Mouse (Mus musculus): Measurements from ENCODE around the gene Cbx1. TPM values are rescaled to one million over a fixed set of nuclear protein-coding genes. Genes with fewer than 3 reads are reported as not detected.

Gene Cbx1
- polyA plus RNA-seq, 1 experiment, result 43.8 TPM

DNA sequence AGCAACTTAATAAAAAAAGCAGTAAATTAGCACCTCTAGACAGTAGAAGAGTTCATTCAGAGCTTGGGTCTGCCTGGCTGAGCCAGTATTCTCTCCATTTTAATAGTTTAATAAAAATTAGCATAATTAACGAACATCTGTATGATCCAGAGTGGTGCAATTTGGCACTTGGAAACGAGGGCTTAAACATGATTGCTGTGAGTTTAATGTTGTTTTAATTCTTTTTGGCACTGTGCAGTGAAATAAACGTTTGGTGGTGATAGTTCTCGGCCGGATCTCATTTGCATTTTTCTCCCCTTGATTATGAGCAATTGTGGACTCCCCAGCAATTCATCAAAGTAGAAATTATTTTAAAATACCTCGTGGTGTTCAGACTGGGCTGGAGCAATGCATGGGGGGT, 42.3 kb upstream of the Cbx1 start:
- Histone ChIP-seq H3K4me3 (ENCODE audit: insufficient read depth, poor library complexity, severe bottlenecking) (no peak overlapping the region), H3K36me3 (ENCODE audit: control insufficient read depth, insufficient read depth) (no peaks in the 10 kb centered on the region), H3K79me3 (ENCODE audit: low read depth) (no peaks in the 10 kb centered on the region), H3K79me2 (ENCODE audit: control insufficient read depth, insufficient read depth) (no peaks in the 10 kb centered on the region), H3K27me3 (ENCODE audit: control insufficient read depth, insufficient read depth, insufficient read length) (peaks cover 13% of the 10 kb centered on the region), H3ac (ENCODE audit: control insufficient read depth, insufficient read length, low read depth) (no peak overlapping the region)
- TF ChIP-seq MAX (IDR thresholded peaks at IDR 0.05) (no peak), CTCF (IDR thresholded peaks at IDR 0.05; ENCODE audit: control insufficient read depth, insufficient read depth, insufficient read length) (no peak), USF1 (IDR thresholded peaks at IDR 0.05; ENCODE audit: low read depth) (no peak), FOSL1 (IDR thresholded peaks at IDR 0.05; ENCODE audit: insufficient read depth, low read length, poor library complexity, severe bottlenecking) (no peak), CEBPB (IDR thresholded peaks at IDR 0.05; ENCODE audit: low read depth) (no peak)

GRCm38 (mm10) chr11:96747555-96747954, 41.4 kb upstream of the Cbx1 start:
- no peak overlapping the region for H3K4me3 ChIP-seq (ENCODE audit: insufficient read depth, poor library complexity, severe bottlenecking)
- H3ac ChIP-seq (ENCODE audit: control insufficient read depth, insufficient read length, low read depth), result peak overlapping the region; percentile 37
- H3K36me3 ChIP-seq (ENCODE audit: control insufficient read depth, insufficient read depth), result no peaks in the 10 kb centered on the region
- no peaks in the 10 kb centered on the region for H3K79me2 ChIP-seq (ENCODE audit: control insufficient read depth, insufficient read depth)
- TF ChIP-seq FOSL1 (IDR thresholded peaks at IDR 0.05; ENCODE audit: insufficient read depth, low read length, poor library complexity, severe bottlenecking) (no peak), USF1 (IDR thresholded peaks at IDR 0.05; ENCODE audit: low read depth) (no peak), MYOG (IDR thresholded peaks at IDR 0.05; ENCODE audit: control insufficient read depth, extremely low read depth, insufficient read length) (no peak), MYOD1 (IDR thresholded peaks at IDR 0.05; ENCODE audit: control insufficient read depth, insufficient read length, low read depth) (no peak), CTCF (IDR thresholded peaks at IDR 0.05; ENCODE audit: control insufficient read depth, insufficient read depth, insufficient read length) (no peak), MAX (IDR thresholded peaks at IDR 0.05) (peak; percentile 14), CEBPB (IDR thresholded peaks at IDR 0.05; ENCODE audit: low read depth) (no peak)
- no peaks in the 10 kb centered on the region for H3K79me3 ChIP-seq (ENCODE audit: low read depth)
- H3K27me3 ChIP-seq (ENCODE audit: control insufficient read depth, insufficient read depth, insufficient read length), result peaks cover 4% of the 10 kb centered on the region

DNA sequence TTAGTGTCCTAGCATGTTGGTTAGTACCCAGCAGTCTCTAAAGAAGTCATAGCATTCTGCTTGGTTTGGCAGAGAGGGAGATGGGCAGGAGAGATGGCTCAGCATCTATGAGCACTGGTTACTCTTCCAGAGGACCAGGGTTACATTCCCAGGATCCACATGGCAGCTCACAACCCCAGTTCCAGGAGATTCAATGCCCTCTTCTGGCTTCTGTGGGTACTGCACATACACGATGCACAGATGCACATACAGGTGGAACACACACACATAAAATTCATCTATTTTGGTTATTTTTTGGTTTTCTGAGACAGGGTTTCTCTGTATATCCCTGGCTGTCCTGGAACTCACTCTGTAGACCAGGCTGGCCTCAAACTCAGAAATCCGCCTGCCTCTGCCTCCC, 33.6 kb upstream of the Cbx1 start:
- H3ac ChIP-seq (ENCODE audit: control insufficient read depth, insufficient read length, low read depth), result no peak overlapping the region
- no peaks in the 10 kb centered on the region for H3K79me2 ChIP-seq (ENCODE audit: control insufficient read depth, insufficient read depth)
- TF ChIP-seq MAX (IDR thresholded peaks at IDR 0.05) (no peak), MYOG (IDR thresholded peaks at IDR 0.05; ENCODE audit: control insufficient read depth, extremely low read depth, insufficient read length) (no peak), CEBPB (IDR thresholded peaks at IDR 0.05; ENCODE audit: low read depth) (no peak), USF1 (IDR thresholded peaks at IDR 0.05; ENCODE audit: low read depth) (no peak), MYOD1 (IDR thresholded peaks at IDR 0.05; ENCODE audit: control insufficient read depth, insufficient read length, low read depth) (no peak), CTCF (IDR thresholded peaks at IDR 0.05; ENCODE audit: control insufficient read depth, insufficient read depth, insufficient read length) (no peak), FOSL1 (IDR thresholded peaks at IDR 0.05; ENCODE audit: insufficient read depth, low read length, poor library complexity, severe bottlenecking) (no peak)
- H3K27me3 ChIP-seq (ENCODE audit: control insufficient read depth, insufficient read depth, insufficient read length), result no peaks in the 10 kb centered on the region
- H3K79me3 ChIP-seq (ENCODE audit: low read depth), result no peaks in the 10 kb centered on the region
- no peak overlapping the region for H3K4me3 ChIP-seq (ENCODE audit: insufficient read depth, poor library complexity, severe bottlenecking)
- no peaks in the 10 kb centered on the region for H3K36me3 ChIP-seq (ENCODE audit: control insufficient read depth, insufficient read depth)

DNA sequence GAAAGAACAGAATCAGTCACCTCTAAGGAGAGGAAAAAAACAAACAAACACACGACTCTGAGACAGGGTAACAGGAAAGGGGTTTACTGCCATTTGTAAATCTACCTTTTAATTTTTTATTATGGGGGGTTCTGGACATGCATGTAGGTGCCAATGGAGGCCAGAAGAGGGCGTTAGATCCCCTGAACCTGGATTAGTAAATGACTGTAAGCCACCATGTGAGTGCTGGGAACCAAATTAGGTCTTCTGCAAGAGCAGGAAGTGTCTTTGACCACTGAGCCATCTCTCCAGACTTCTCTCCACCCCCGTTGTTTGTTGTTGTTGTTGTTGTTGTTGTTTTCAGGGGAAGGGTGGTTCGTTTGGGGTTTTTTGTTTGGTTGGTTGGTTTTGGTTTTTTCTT, 31.5 kb upstream of the Cbx1 start:
- Histone ChIP-seq H3K4me3 (ENCODE audit: insufficient read depth, poor library complexity, severe bottlenecking) (no peak overlapping the region), H3K36me3 (ENCODE audit: control insufficient read depth, insufficient read depth) (no peaks in the 10 kb centered on the region), H3K27me3 (ENCODE audit: control insufficient read depth, insufficient read depth, insufficient read length) (no peaks in the 10 kb centered on the region), H3K79me2 (ENCODE audit: control insufficient read depth, insufficient read depth) (no peaks in the 10 kb centered on the region), H3K79me3 (ENCODE audit: low read depth) (no peaks in the 10 kb centered on the region), H3ac (ENCODE audit: control insufficient read depth, insufficient read length, low read depth) (no peak overlapping the region)
- TF ChIP-seq CTCF (IDR thresholded peaks at IDR 0.05; ENCODE audit: control insufficient read depth, insufficient read depth, insufficient read length), result no peak
- no peak for TF ChIP-seq USF1 (IDR thresholded peaks at IDR 0.05; ENCODE audit: low read depth)
- TF ChIP-seq CEBPB (IDR thresholded peaks at IDR 0.05; ENCODE audit: low read depth), result no peak
- no peak for TF ChIP-seq FOSL1 (IDR thresholded peaks at IDR 0.05; ENCODE audit: insufficient read depth, low read length, poor library complexity, severe bottlenecking)
- no peak for TF ChIP-seq MYOG (IDR thresholded peaks at IDR 0.05; ENCODE audit: control insufficient read depth, extremely low read depth, insufficient read length)
- no peak for TF ChIP-seq MAX (IDR thresholded peaks at IDR 0.05)
- TF ChIP-seq MYOD1 (IDR thresholded peaks at IDR 0.05; ENCODE audit: control insufficient read depth, insufficient read length, low read depth), result no peak

GRCm38 (mm10) chr11:96758402-96758801, 30.5 kb upstream of the Cbx1 start:
- H3K79me2 ChIP-seq (ENCODE audit: control insufficient read depth, insufficient read depth), result no peaks in the 10 kb centered on the region
- no peaks in the 10 kb centered on the region for H3K79me3 ChIP-seq (ENCODE audit: low read depth)
- TF ChIP-seq USF1 (IDR thresholded peaks at IDR 0.05; ENCODE audit: low read depth), result no peak
- TF ChIP-seq MAX (IDR thresholded peaks at IDR 0.05), result no peak
- no peak for TF ChIP-seq MYOG (IDR thresholded peaks at IDR 0.05; ENCODE audit: control insufficient read depth, extremely low read depth, insufficient read length)
- TF ChIP-seq CEBPB (IDR thresholded peaks at IDR 0.05; ENCODE audit: low read depth), result no peak
- no peak for TF ChIP-seq MYOD1 (IDR thresholded peaks at IDR 0.05; ENCODE audit: control insufficient read depth, insufficient read length, low read depth)
- TF ChIP-seq CTCF (IDR thresholded peaks at IDR 0.05; ENCODE audit: control insufficient read depth, insufficient read depth, insufficient read length), result no peak
- TF ChIP-seq FOSL1 (IDR thresholded peaks at IDR 0.05; ENCODE audit: insufficient read depth, low read length, poor library complexity, severe bottlenecking), result no peak
- peak overlapping the region; percentile 12 for H3ac ChIP-seq (ENCODE audit: control insufficient read depth, insufficient read length, low read depth)
- no peaks in the 10 kb centered on the region for H3K36me3 ChIP-seq (ENCODE audit: control insufficient read depth, insufficient read depth)
- H3K4me3 ChIP-seq (ENCODE audit: insufficient read depth, poor library complexity, severe bottlenecking), result no peak overlapping the region
- no peaks in the 10 kb centered on the region for H3K27me3 ChIP-seq (ENCODE audit: control insufficient read depth, insufficient read depth, insufficient read length)

- no peaks in the 10 kb centered on the region for H3K79me3 ChIP-seq (ENCODE audit: low read depth)
- no peaks in the 10 kb centered on the region for H3K36me3 ChIP-seq (ENCODE audit: control insufficient read depth, insufficient read depth)
- no peak overlapping the region for H3ac ChIP-seq (ENCODE audit: control insufficient read depth, insufficient read length, low read depth)
- no peak overlapping the region for H3K4me3 ChIP-seq (ENCODE audit: insufficient read depth, poor library complexity, severe bottlenecking)
- TF ChIP-seq CTCF (IDR thresholded peaks at IDR 0.05; ENCODE audit: control insufficient read depth, insufficient read depth, insufficient read length), result peak; percentile 38
- TF ChIP-seq FOSL1 (IDR thresholded peaks at IDR 0.05; ENCODE audit: insufficient read depth, low read length, poor library complexity, severe bottlenecking), result no peak
- no peaks in the 10 kb centered on the region for H3K79me2 ChIP-seq (ENCODE audit: control insufficient read depth, insufficient read depth)
- H3K27me3 ChIP-seq (ENCODE audit: control insufficient read depth, insufficient read depth, insufficient read length), result no peaks in the 10 kb centered on the region
These were observed 28.9 kb upstream of the Cbx1 start for GRCm38 (mm10) chr11:96760042-96760441.

Measured in C2C12 (cell line).